Mouse (Mus musculus): Measurements from ENCODE around the gene Mamdc2. TPM values are rescaled to one million over a fixed set of nuclear protein-coding genes. Genes with fewer than 3 reads are reported as not detected.

Mamdc2 gene
- total and polyA plus RNA-seq, 2 experiments: 1.5 to 2.1 TPM

DNA sequence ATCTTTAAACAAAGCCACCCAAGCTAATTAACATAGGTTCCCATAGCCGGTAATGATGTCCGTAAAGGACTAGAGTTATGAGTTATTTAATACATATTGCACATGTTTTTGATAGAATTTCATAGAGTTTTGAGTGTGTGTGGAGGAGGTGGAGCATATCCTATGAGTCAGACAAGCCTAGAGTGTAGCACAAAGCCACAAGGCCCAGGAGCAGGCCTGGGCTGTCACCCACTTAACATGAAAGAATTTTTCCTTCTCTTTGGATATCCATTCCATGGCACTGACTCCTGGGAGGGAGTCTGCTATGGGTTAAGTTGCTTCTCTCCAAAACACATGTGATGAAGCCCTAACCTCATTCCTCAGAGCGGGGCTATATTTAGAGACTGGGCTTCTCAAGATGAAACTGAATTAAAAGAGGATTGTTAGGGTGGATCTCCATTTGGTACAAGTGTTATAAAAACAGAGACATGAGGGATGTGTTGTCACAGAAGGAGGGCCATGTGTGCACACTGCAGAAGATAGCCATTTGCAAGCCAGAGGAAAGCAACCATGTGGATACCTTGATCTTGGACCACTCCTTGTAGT, 121.1 kb downstream of the Mamdc2 start:
- 0 out of 2 replicates have a peak, but pooled peaks cover 3% of the 10 kb centered on the region for H3K27me3 ChIP-seq (ENCODE audit: control insufficient read depth, insufficient read depth, low read length)
- 93% methylated on average over 3 of the region's 3 CpGs for WGBS
- H3K4me1 ChIP-seq (ENCODE audit: control insufficient read depth, insufficient read depth, low read length): no peaks in the 10 kb centered on the region
- TF ChIP-seq POLR2A (IDR thresholded peaks at IDR 0.05; ENCODE audit: extremely low read depth, insufficient read depth, low read length): no peak
- TF ChIP-seq CTCF (IDR thresholded peaks at IDR 0.05; ENCODE audit: low read depth, low read length): no peak
- H3K36me3 ChIP-seq (ENCODE audit: control insufficient read depth, insufficient read depth, low read length): no peaks in the 10 kb centered on the region
- H3K4me3 ChIP-seq (ENCODE audit: insufficient read depth, low read depth, low read length): no peak overlapping the region
- H3K9ac ChIP-seq (ENCODE audit: low read depth, low read length): no peak overlapping the region
- no peaks in the 10 kb centered on the region for H3K79me2 ChIP-seq (ENCODE audit: control insufficient read depth, insufficient read depth, low read length)
- DNase-seq (ENCODE audit: extremely low read depth, low read depth, low spot score): no peak
- H3K27ac ChIP-seq (replicated peaks; ENCODE audit: insufficient read depth, low read depth, low read length): no peak overlapping the region

DNA sequence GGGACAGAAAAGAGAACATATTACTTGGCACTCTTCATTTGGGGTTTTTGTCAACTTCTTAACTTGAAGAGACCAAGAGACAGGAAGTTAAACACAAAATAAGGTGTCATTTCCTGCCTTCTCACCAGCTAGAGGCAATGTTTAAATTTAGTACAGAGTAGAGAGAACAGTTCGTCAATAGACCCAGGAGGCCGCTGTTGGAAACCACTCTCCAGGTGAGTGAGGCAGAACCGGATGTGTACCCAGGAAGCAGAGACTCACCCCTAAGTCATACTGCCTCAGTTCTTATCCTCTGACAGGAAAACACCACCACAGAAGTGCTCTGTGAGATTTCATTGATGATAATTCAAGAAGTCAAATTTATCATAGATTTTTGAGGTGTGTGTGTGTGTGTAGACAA, 125.1 kb downstream of the Mamdc2 start:
- no peak for TF ChIP-seq POLR2A (IDR thresholded peaks at IDR 0.05; ENCODE audit: extremely low read depth, insufficient read depth, low read length)
- no peak for TF ChIP-seq CTCF (IDR thresholded peaks at IDR 0.05; ENCODE audit: low read depth, low read length)
- H3K79me2 ChIP-seq (ENCODE audit: control insufficient read depth, insufficient read depth, low read length): no peaks in the 10 kb centered on the region
- H3K27me3 ChIP-seq (ENCODE audit: control insufficient read depth, insufficient read depth, low read length): 0 out of 2 replicates have a peak, but pooled peaks cover 3% of the 10 kb centered on the region
- H3K4me3 ChIP-seq (ENCODE audit: insufficient read depth, low read depth, low read length): no peak overlapping the region
- 61% methylated on average over 3 of the region's 3 CpGs for WGBS
- no peak overlapping the region for H3K27ac ChIP-seq (replicated peaks; ENCODE audit: insufficient read depth, low read depth, low read length)
- no peak overlapping the region for H3K9ac ChIP-seq (ENCODE audit: low read depth, low read length)
- H3K36me3 ChIP-seq (ENCODE audit: control insufficient read depth, insufficient read depth, low read length): no peaks in the 10 kb centered on the region
- DNase-seq (ENCODE audit: extremely low read depth, low read depth, low spot score): peak; percentile 8
- no peaks in the 10 kb centered on the region for H3K4me1 ChIP-seq (ENCODE audit: control insufficient read depth, insufficient read depth, low read length)

DNA sequence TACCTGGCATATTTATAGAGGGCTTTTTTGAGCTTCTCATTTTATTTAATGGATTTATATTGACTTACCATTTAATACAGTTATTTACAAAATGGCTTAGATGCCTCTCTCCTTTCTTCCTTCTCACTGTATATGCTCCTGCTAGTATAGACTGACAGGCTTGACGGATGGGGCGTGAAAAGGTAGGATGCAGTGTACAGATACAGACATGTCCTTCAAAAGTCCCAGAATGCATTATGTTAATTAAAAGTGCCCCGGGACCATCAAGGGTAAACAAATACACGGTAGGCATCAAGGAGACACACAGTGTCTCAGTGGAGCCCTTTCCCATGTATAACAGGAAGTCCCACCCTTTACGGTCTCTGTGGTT, 130.3 kb downstream of the Mamdc2 start:
- Histone ChIP-seq H3K9ac (ENCODE audit: low read depth, low read length) (no peak overlapping the region), H3K4me3 (ENCODE audit: insufficient read depth, low read depth, low read length) (no peak overlapping the region), H3K4me1 (ENCODE audit: control insufficient read depth, insufficient read depth, low read length) (no peaks in the 10 kb centered on the region), H3K27me3 (ENCODE audit: control insufficient read depth, insufficient read depth, low read length) (no peaks in the 10 kb centered on the region), H3K79me2 (ENCODE audit: control insufficient read depth, insufficient read depth, low read length) (no peaks in the 10 kb centered on the region), H3K27ac (replicated peaks; ENCODE audit: insufficient read depth, low read depth, low read length) (no peak overlapping the region), H3K36me3 (ENCODE audit: control insufficient read depth, insufficient read depth, low read length) (no peaks in the 10 kb centered on the region)
- DNase-seq (ENCODE audit: extremely low read depth, low read depth, low spot score): no peak
- WGBS: 88% methylated on average over 5 of the region's 5 CpGs
- no peak for TF ChIP-seq POLR2A (IDR thresholded peaks at IDR 0.05; ENCODE audit: extremely low read depth, insufficient read depth, low read length)
- no peak for TF ChIP-seq CTCF (IDR thresholded peaks at IDR 0.05; ENCODE audit: low read depth, low read length)

DNA sequence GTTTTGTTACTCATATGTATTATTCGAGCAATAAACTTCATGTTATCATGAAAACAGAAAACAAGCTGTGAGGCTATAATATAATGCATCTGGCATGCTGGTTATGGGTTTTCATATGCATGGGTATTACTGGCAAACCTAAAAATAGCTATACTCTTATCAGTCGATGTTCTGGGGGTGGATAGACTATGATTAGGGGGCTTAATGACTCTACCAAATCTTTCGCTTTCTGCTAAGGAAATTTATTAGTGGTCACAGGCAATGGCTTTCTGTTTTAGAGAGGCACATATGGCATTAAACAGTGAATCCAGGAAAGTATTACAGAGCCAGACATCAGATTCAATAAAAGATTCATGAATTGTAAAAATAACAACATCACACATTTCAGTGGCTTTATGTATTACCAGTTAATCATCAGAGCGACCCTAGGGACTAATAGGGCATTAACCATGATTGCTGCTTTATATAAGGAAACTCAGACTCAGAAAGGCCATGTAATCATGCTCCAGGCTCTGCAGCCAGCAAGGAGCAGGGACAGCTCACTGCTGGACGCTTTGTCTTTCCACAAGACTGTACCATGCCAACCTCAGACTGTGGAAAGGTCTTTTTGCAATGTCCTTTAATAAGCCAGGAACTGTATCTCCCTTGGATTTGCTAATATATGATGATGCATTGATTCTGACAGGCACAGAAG, 130.8 kb downstream of the Mamdc2 start:
- Histone ChIP-seq H3K27me3 (ENCODE audit: control insufficient read depth, insufficient read depth, low read length) (no peaks in the 10 kb centered on the region), H3K4me1 (ENCODE audit: control insufficient read depth, insufficient read depth, low read length) (no peaks in the 10 kb centered on the region), H3K27ac (replicated peaks; ENCODE audit: insufficient read depth, low read depth, low read length) (no peak overlapping the region), H3K79me2 (ENCODE audit: control insufficient read depth, insufficient read depth, low read length) (no peaks in the 10 kb centered on the region), H3K4me3 (ENCODE audit: insufficient read depth, low read depth, low read length) (no peak overlapping the region), H3K36me3 (ENCODE audit: control insufficient read depth, insufficient read depth, low read length) (no peaks in the 10 kb centered on the region), H3K9ac (ENCODE audit: low read depth, low read length) (no peak overlapping the region)
- WGBS: 79% methylated on average over 5 of the region's 5 CpGs
- DNase-seq (ENCODE audit: extremely low read depth, low read depth, low spot score): no peak
- TF ChIP-seq CTCF (IDR thresholded peaks at IDR 0.05; ENCODE audit: low read depth, low read length) (no peak), POLR2A (IDR thresholded peaks at IDR 0.05; ENCODE audit: extremely low read depth, insufficient read depth, low read length) (no peak)

DNA sequence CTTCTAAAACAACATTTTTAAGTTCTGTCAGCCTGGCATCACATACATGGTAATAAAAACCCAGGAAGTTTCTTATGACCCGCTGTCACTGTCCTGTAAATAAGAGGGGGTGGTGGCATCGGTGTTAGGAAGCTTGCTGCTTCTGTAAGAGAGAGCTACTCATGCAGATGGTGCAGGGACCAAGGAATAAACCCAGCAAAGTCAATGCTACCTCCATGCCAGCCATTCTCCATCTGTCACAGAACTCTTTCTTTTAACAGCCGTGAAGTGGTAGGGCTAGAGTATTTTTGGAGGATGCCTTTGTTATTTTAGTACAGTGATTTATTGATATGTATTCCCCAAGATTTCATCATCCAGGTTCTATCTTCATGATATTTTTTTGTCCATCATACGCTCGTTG, 131.4 kb downstream of the Mamdc2 start:
- TF ChIP-seq POLR2A (IDR thresholded peaks at IDR 0.05; ENCODE audit: extremely low read depth, insufficient read depth, low read length) (no peak), CTCF (IDR thresholded peaks at IDR 0.05; ENCODE audit: low read depth, low read length) (no peak)
- no peak overlapping the region for H3K9ac ChIP-seq (ENCODE audit: low read depth, low read length)
- H3K79me2 ChIP-seq (ENCODE audit: control insufficient read depth, insufficient read depth, low read length): no peaks in the 10 kb centered on the region
- H3K27ac ChIP-seq (replicated peaks; ENCODE audit: insufficient read depth, low read depth, low read length): no peak overlapping the region
- H3K4me1 ChIP-seq (ENCODE audit: control insufficient read depth, insufficient read depth, low read length): no peaks in the 10 kb centered on the region
- H3K4me3 ChIP-seq (ENCODE audit: insufficient read depth, low read depth, low read length): no peak overlapping the region
- WGBS: 84% methylated on average over 5 of the region's 5 CpGs
- no peaks in the 10 kb centered on the region for H3K27me3 ChIP-seq (ENCODE audit: control insufficient read depth, insufficient read depth, low read length)
- H3K36me3 ChIP-seq (ENCODE audit: control insufficient read depth, insufficient read depth, low read length): no peaks in the 10 kb centered on the region
- DNase-seq (ENCODE audit: extremely low read depth, low read depth, low spot score): no peak

DNA sequence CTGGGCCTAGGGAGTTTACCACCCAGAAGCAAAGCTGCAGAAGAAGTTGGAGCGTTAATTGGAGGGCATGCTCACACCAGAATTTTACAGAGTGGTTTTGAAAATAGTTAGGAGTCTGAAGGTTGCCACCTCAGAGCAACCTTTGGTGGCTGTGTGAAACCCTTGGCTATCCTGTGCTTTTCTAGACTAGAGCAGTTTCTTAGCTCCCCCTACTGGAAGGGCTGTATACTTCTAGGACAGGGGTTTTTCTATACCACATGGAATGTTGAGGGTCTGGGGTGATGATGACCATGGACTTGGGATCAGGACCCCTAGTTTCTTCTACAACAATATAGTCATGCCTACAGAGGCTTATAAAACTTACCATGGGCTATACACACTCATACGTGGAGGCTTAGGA, 138.3 kb downstream of the Mamdc2 start:
- Histone ChIP-seq H3K36me3 (ENCODE audit: control insufficient read depth, insufficient read depth, low read length) (no peaks in the 10 kb centered on the region), H3K4me3 (ENCODE audit: insufficient read depth, low read depth, low read length) (no peak overlapping the region), H3K4me1 (ENCODE audit: control insufficient read depth, insufficient read depth, low read length) (no peaks in the 10 kb centered on the region), H3K27me3 (ENCODE audit: control insufficient read depth, insufficient read depth, low read length) (no peaks in the 10 kb centered on the region), H3K79me2 (ENCODE audit: control insufficient read depth, insufficient read depth, low read length) (no peaks in the 10 kb centered on the region), H3K9ac (ENCODE audit: low read depth, low read length) (no peak overlapping the region), H3K27ac (replicated peaks; ENCODE audit: insufficient read depth, low read depth, low read length) (no peak overlapping the region)
- DNase-seq (ENCODE audit: extremely low read depth, low read depth, low spot score): peak; percentile 53
- TF ChIP-seq POLR2A (IDR thresholded peaks at IDR 0.05; ENCODE audit: extremely low read depth, insufficient read depth, low read length) (no peak), CTCF (IDR thresholded peaks at IDR 0.05; ENCODE audit: low read depth, low read length) (0 out of 2 replicates have a peak, but pooled peaks have one; percentile 35)
- 76% methylated on average over 2 of the region's 2 CpGs for WGBS
